Mouse (Mus musculus) cerebellum, adult 2 months (tissue): ENCODE measurements around the gene Calm3. TPM values are rescaled to one million over a fixed set of nuclear protein-coding genes. Genes with fewer than 3 reads are reported as not detected.
"Not testable (repeated sequence)": the region's sequence is repeated elsewhere in the genome, so short reads cannot be mapped to it uniquely, and the experiment has no call there.

Experiments
- DNase-seq, 2 experiments: peaks; one replicate each; pipeline ENCODE4 v3.0.0; 2021
- H3K27ac ChIP-seq: fragments of 200-500 bp; 2 replicates; pipeline ENCODE4 v1.5.1; 2012; ENCODE audit warnings: low read length, control low read depth, inconsistent platforms; ENCODE audit not compliant: insufficient read depth
- H3K27me3 ChIP-seq: fragments of 200-500 bp; 2 replicates; pipeline ENCODE4 v1.6.1; 2012; ENCODE audit warnings: inconsistent platforms, mild to moderate bottlenecking, low read length, moderate library complexity; ENCODE audit not compliant: control insufficient read depth, insufficient read depth
- H3K4me1 ChIP-seq: fragments of 200-500 bp; 2 replicates; pipeline ENCODE4 v1.6.1; 2011; ENCODE audit warnings: low read length; ENCODE audit not compliant: control insufficient read depth, insufficient read depth
- H3K4me3 ChIP-seq: fragments of 200-500 bp; replicated peaks from 2 replicates; pipeline ENCODE3; 2011; ENCODE audit warnings: mild to moderate bottlenecking, low read depth, low read length, control low read depth; ENCODE audit not compliant: insufficient read depth
- CTCF ChIP-seq: fragments of 200-500 bp; IDR thresholded peaks from 2 replicates; pipeline ENCODE4 v1.5.1; 2011; ENCODE audit warnings: low read depth, mild to moderate bottlenecking, control low read depth, low read length, moderate library complexity, borderline replicate concordance; ENCODE audit not compliant: insufficient read depth
- POLR2A ChIP-seq: fragments of 200-500 bp; IDR thresholded peaks from 2 replicates; pipeline ENCODE4 v1.6.1; 2011; ENCODE audit warnings: low read length, control low read depth, borderline replicate concordance; ENCODE audit not compliant: insufficient read depth
- WGBS: fragments of 180-500 bp; shearing (Covaris S2); methylation state at CpG from one replicate; pipeline ENCODE4 v1.1.7; 2018; 5-methylcytosine and 5-hydroxymethylcytosine counted together
- polyA plus RNA-seq: library from polyadenylated mRNA; depleted of rRNA; stranded (reverse); fragments of >200 nt; gene quantifications from 2 replicates; pipeline ENCODE4 v1.2.3, GENCODE M21; 2012; rRNA removed

Gene Calm3
- 1,355 and 1,504 TPM in 2 replicates for polyA plus RNA-seq

- Histone ChIP-seq H3K27ac (peak within 1 kb of the TSS; percentile 97), H3K27me3 (no peaks in the 10 kb centered on the region), H3K4me1 (peaks cover 8% of the 10 kb centered on the region), H3K4me3 (peak within 1 kb of the TSS; percentile 97)
- TF ChIP-seq POLR2A: peak; percentile 60; the same call in 1 of the 2 replicates
- TF ChIP-seq CTCF: no peak
- WGBS: 2% methylated on average over 64 of the region's 64 CpGs
- DNase-seq: peak; percentile 100
Measured at GRCm38 (mm10) chr7:16924037-16924834, at the start of gene Calm3. TSS of gene Calm3 (minus strand) at chr7:16924114.

- no peaks in the 10 kb centered on the region for H3K27me3 ChIP-seq
- no peak overlapping the region for H3K4me3 ChIP-seq
- H3K4me1 ChIP-seq: no peaks in the 10 kb centered on the region
- H3K27ac ChIP-seq: no peak overlapping the region
- no peak for DNase-seq
- TF ChIP-seq POLR2A (no peak), CTCF (no peak)
- 89% methylated on average over 3 of the region's 3 CpGs for WGBS
Measured at GRCm38 (mm10) chr7:16971160-16971559, 47.2 kb upstream of the Calm3 start.

- Histone ChIP-seq H3K4me3 (no peak overlapping the region), H3K27me3 (no peaks in the 10 kb centered on the region), H3K4me1 (no peaks in the 10 kb centered on the region), H3K27ac (no peak overlapping the region)
- 92% methylated on average over 6 of the region's 6 CpGs for WGBS
- DNase-seq: no peak
- TF ChIP-seq POLR2A (no peak), CTCF (no peak)
Measured at GRCm38 (mm10) chr7:16968414-16968813, 44.5 kb upstream of the Calm3 start.

GRCm38 (mm10) chr7:16961678-16962077 is 37.8 kb upstream of the Calm3 start:
- TF ChIP-seq POLR2A (no peak), CTCF (no peak)
- Histone ChIP-seq H3K27ac (no peak overlapping the region), H3K4me3 (no peak overlapping the region), H3K27me3 (no peaks in the 10 kb centered on the region), H3K4me1 (peaks cover 16% of the 10 kb centered on the region; the same call in 1 of the 2 replicates)
- WGBS: 83% methylated on average over 5 of the region's 5 CpGs
- no peak for DNase-seq

DNA sequence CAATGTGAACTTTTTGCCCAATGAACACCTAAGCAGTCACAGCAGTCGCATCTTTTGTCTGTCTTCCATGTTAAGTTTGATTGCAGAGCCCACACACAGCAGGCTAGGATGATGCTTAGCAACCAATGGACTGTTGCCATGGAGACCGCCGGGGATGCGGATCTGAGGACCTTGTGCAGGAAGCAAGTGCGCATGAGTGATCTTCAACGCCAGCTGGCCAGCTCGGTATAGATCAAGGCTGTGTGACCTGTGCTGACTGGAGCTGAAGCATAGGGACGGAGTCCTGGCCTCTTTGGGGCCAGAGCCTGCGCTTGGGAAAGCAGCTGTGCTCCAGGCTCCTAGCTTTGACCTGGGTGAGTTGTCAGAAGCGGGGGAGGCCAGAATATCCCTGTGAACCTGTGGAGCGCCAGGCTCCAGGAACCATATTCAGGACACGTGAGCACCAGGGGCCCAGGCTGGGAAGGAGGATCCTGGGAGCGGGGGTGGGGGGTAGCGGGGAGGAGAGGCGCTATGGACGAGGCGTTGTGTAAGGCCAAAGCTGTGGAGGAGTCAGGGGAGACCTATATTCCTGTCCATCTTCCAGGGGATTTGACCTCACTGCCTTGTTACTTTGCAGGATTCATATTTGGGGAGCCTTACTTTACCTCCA is 35.7 kb upstream of the Calm3 start, which contains the start of gene Pnmal1:
TSS of gene Pnmal1 (plus strand) at position 141 of the 649 bp plus-strand sequence.
- TF ChIP-seq CTCF: no peak
- TF ChIP-seq POLR2A: peak; percentile 71; the same call in 1 of the 2 replicates
- DNase-seq: peak; percentile 88 to 92
- WGBS: 2% methylated on average over 17 of the region's 17 CpGs
- no peaks in the 10 kb centered on the region for H3K27me3 ChIP-seq
- peak within 1 kb of the TSS; percentile 61 for H3K4me3 ChIP-seq
- H3K4me1 ChIP-seq: peaks cover 17% of the 10 kb centered on the region; the same call in 1 of the 2 replicates
- H3K27ac ChIP-seq: peak within 1 kb of the TSS; percentile 57

- Histone ChIP-seq H3K4me3 (no peak overlapping the region), H3K27ac (no peak overlapping the region), H3K4me1 (peaks cover 14% of the 10 kb centered on the region; the same call in 1 of the 2 replicates), H3K27me3 (no peaks in the 10 kb centered on the region)
- WGBS: 41% methylated on average over 15 of the region's 15 CpGs
- no peak for TF ChIP-seq POLR2A
- no peak for TF ChIP-seq CTCF
- DNase-seq: no peak
Measured at GRCm38 (mm10) chr7:16956410-16957265, 32.7 kb upstream of the Calm3 start.

DNA sequence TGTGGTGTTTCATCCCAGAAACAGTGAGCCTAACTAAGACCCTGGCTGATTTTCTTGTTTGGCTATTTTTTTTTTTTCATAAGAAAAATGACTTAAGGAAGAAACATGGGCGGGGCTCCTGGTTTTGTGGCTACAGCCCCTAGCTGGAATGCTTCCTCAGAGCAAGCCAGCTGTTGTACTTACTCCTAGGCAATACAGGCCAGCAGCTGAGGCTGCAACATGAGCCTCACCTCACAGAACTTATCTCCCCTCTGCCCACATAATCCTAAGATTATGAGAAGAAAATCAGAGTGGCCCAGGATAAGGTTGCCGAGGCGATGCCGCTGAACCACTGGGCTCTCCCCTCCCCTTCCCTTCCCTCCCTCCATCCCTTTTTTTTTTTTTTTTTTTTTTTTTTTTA is 31.8 kb upstream of the Calm3 start:
- H3K27me3 ChIP-seq: no peaks in the 10 kb centered on the region
- no peak overlapping the region for H3K27ac ChIP-seq
- no peak for DNase-seq
- WGBS: 96% methylated on average over 4 of the region's 4 CpGs
- TF ChIP-seq CTCF: no peak
- TF ChIP-seq POLR2A: no peak
- H3K4me3 ChIP-seq: no peak overlapping the region
- H3K4me1 ChIP-seq: peaks cover 7% of the 10 kb centered on the region; the same call in 1 of the 2 replicates

- peaks cover 15% of the 10 kb centered on the region; the same call in 1 of the 2 replicates for H3K4me1 ChIP-seq
- WGBS: 40% methylated on average over 2 of the region's 2 CpGs
- not testable (repeated sequence) for H3K4me3 ChIP-seq, H3K27ac ChIP-seq, DNase-seq, H3K27me3 ChIP-seq
Measured at GRCm38 (mm10) chr7:16953776-16954175, 29.9 kb upstream of the Calm3 start.
